Mouse (Mus musculus): ENCODE results near the gene Prkacb.

DNA sequence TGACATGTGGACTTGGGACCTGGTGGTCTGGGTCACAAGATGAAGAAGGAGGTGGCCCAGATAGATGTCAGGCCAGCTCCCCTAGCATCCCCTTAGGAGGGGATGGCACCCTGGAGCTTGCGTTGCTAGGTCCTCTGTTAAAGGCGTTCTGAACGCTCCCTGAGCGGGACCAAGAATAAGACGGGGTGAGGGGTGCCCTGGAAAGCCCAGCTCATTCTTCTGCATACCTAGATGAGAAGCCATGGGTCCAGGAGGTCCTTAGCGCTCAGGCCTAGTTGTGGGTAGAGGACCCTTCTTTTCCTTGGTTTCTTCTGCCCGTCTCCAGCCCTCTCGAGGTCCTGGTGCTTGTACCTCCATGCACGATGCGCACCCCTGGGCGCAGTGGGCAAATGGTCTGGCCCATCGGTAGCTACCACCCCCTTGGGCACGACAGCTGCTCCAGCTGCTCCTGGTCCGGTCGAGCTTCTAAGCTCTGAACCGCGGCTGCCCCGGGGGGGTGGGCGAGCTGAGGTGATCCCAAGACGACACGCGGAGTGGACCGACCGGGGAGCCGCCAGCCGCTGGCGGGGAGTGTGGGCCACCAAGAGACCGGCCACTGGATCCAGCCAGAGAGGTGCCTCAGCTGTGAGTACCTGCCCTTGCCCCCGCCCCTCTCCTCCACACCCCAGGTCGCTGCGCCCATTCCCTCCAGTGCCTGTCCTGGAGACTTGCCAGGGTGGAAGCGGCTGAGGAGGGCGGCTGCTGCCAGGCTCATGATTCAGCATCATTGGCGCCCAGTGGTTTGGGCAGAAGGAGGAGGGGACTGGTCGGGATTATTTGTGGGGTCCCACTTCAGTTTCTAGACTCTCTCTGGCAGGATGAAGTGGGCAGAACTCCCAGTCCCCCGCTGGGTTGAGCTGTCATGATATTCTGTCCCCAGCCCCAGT is 39.4 kb upstream of the Prkacb start, which contains the start of gene Ttll7:
- TF ChIP-seq CTCF (IDR thresholded peaks at IDR 0.05; ENCODE audit: low read depth, low read length) (no peak), TAL1 (conservative IDR thresholded peaks at IDR 0.05; ENCODE audit: low read depth, low read length) (no peak)

Measured in G1E (cell line).